Comparison of ENCODE assay signal across 24 mouse cellular contexts in genomic region chr10:129400892-129401291, GRCm38 (mm10). TPM values are rescaled to one million over a fixed set of nuclear protein-coding genes. Genes with fewer than 3 reads are reported as not detected.
"Had no signal": no experiment of that assay in that cellular context is flagged by ENCODE, and none has a peak within 500 bp of the region (broad histone marks: within the 10 kb centered on the region; RNA-seq: fewer than 3 reads in every experiment).

No protein-coding gene starts in this region.

- H3K36me3 ChIP-seq: neural tube, embryonic 15.5 days; stomach, embryonic 15.5 days had no signal

- H3K4me2 ChIP-seq: neural tube, embryonic 15.5 days; stomach, embryonic 15.5 days had no signal

- H3K27ac ChIP-seq: neural tube, embryonic 15.5 days; stomach, embryonic 15.5 days; stomach, postnatal 0 days had no signal

- H3K27me3 ChIP-seq: neural tube, embryonic 15.5 days; stomach, embryonic 15.5 days had no signal

- DNase-seq: retina, postnatal 1 day; right cerebral cortex, adult 18-20 months; right cerebral cortex, postnatal 14 days; right cerebral cortex, postnatal 25 days; right cerebral cortex, postnatal 4 days; spleen, adult 18-20 months; thymus, adult 18-20 months; thymus, adult 2 months; thymus, postnatal 14 days; thymus, postnatal 25 days; thymus, postnatal 36 days; thymus, postnatal 4 days had no signal

- H3K4me3 ChIP-seq: neural tube, embryonic 15.5 days; stomach, embryonic 15.5 days had no signal

- H3K9me3 ChIP-seq: neural tube, embryonic 15.5 days; stomach, embryonic 15.5 days had no signal

- H3K9ac ChIP-seq: neural tube, embryonic 15.5 days; stomach, embryonic 15.5 days had no signal

- H3K4me1 ChIP-seq: neural tube, embryonic 15.5 days; stomach, embryonic 15.5 days had no signal

RNA-seq across cellular contexts. Expression of gene Olfr785, which starts 4.3 kb away (rescaled TPM):
- total RNA-seq: neutrophil, adult 5-6 weeks had no signal
- polyA plus RNA-seq: neural tube, embryonic 14.5 days; neural tube, embryonic 15.5 days; small intestine, adult 2 months; spleen, adult 2 months; stomach, embryonic 14.5 days; stomach, embryonic 15.5 days; stomach, embryonic 16.5 days; stomach, postnatal 0 days; testis, adult 2 months; thymus, adult 2 months; thymus, postnatal 0 days; urinary bladder, adult 2 months had no signal

RNA-seq across cellular contexts. Expression of gene Olfr784, which starts 17.0 kb away (rescaled TPM):
- total RNA-seq: neutrophil, adult 5-6 weeks had no signal
- polyA plus RNA-seq: small intestine, adult 2 months; spleen, adult 2 months; stomach, embryonic 15.5 days; stomach, embryonic 16.5 days; stomach, postnatal 0 days had no signal

RNA-seq across cellular contexts. Expression of gene Olfr786, which starts 26.2 kb away (rescaled TPM):
- total RNA-seq: neutrophil, adult 5-6 weeks had no signal
- polyA plus RNA-seq: neural tube, embryonic 15.5 days; small intestine, adult 2 months; spleen, adult 2 months; stomach, embryonic 14.5 days; stomach, embryonic 15.5 days; stomach, embryonic 16.5 days; stomach, postnatal 0 days; testis, adult 2 months; thymus, adult 2 months; thymus, postnatal 0 days; urinary bladder, adult 2 months had no signal

RNA-seq across cellular contexts. Expression of gene Olfr782, which starts 52.2 kb away (rescaled TPM):
- total RNA-seq: neutrophil, adult 5-6 weeks had no signal
- polyA plus RNA-seq: neural tube, embryonic 14.5 days; neural tube, embryonic 15.5 days; small intestine, adult 2 months; spleen, adult 2 months; stomach, embryonic 14.5 days; stomach, embryonic 15.5 days; stomach, embryonic 16.5 days; stomach, postnatal 0 days; testis, adult 2 months; thymus, adult 2 months; thymus, postnatal 0 days; urinary bladder, adult 2 months had no signal
